Mouse (Mus musculus) MEL (cell line): Measurements from ENCODE around the gene Isg20l2. TPM values are rescaled to one million over a fixed set of nuclear protein-coding genes. Genes with fewer than 3 reads are reported as not detected.

Source experiments
- DNase-seq: peaks from one replicate; pipeline ENCODE4 v3.0.0; 2011; ENCODE audit warnings: low read depth, low spot score
- H3K27ac ChIP-seq: 2 replicates; pipeline ENCODE4 v1.5.1; 2012; ENCODE audit warnings: low read depth, mild to moderate bottlenecking, control low read depth, low read length, moderate library complexity; ENCODE audit not compliant: control insufficient read depth
- H3K27me3 ChIP-seq, 2 experiments: fragments of 150-350 bp in 1 of 2; sonication (generic) in 1 of 2; 2 replicates each; pipeline ENCODE4 v1.6.1; 2012; ENCODE audit warnings: low read length in 2 of 2, mild to moderate bottlenecking in 2 of 2, improper control_type of control experiment in 1 of 2, moderate library complexity in 1 of 2; ENCODE audit not compliant: insufficient read depth in 2 of 2, control insufficient read depth in 1 of 2
- H3K36me3 ChIP-seq, 2 experiments: 2 replicates each; pipeline ENCODE4 v1.6.1; 2012 to 2014; ENCODE audit warnings: low read length in 2 of 2, improper control_type of control experiment in 1 of 2, inconsistent platforms in 1 of 2, mild to moderate bottlenecking in 1 of 2; ENCODE audit not compliant: insufficient read depth in 2 of 2, control insufficient read depth in 1 of 2
- H3K4me1 ChIP-seq, 2 experiments: fragments of 150-350 bp in 1 of 2; sonication (generic) in 1 of 2; 2 replicates each; pipeline ENCODE4 v1.6.1; 2012; ENCODE audit warnings: low read length in 2 of 2, improper control_type of control experiment in 1 of 2, mild to moderate bottlenecking in 1 of 2; ENCODE audit not compliant: insufficient read depth in 2 of 2, control insufficient read depth in 1 of 2
- H3K4me3 ChIP-seq, 2 experiments: fragments of 150-350 bp in 1 of 2; sonication (generic) in 1 of 2; 2 replicates each; pipeline ENCODE4 v1.5.1; 2012; ENCODE audit warnings: low read depth in 2 of 2, low read length in 2 of 2, mild to moderate bottlenecking in 2 of 2, moderate library complexity in 2 of 2, control low read depth in 1 of 2, improper control_type of control experiment in 1 of 2; ENCODE audit not compliant: control insufficient read depth in 1 of 2, insufficient read depth in 1 of 2
- H3K79me2 ChIP-seq: 2 replicates; pipeline ENCODE4 v1.6.1; 2012; ENCODE audit warnings: mild to moderate bottlenecking, low read length, moderate library complexity; ENCODE audit not compliant: control insufficient read depth, poor library complexity, insufficient read depth
- H3K9ac ChIP-seq: 2 replicates; pipeline ENCODE4 v1.6.1; 2012; ENCODE audit warnings: low read depth, mild to moderate bottlenecking, control low read depth, low read length, moderate library complexity; ENCODE audit not compliant: control insufficient read depth, poor library complexity, severe bottlenecking
- H3K9me3 ChIP-seq: fragments of 150-350 bp; sonication (generic); replicated peaks from 2 replicates; pipeline ENCODE4 v1.6.1; 2012; ENCODE audit warnings: mild to moderate bottlenecking, low read length, improper control_type of control experiment, moderate library complexity; ENCODE audit not compliant: insufficient read depth
- CHD1 ChIP-seq: IDR thresholded peaks from 2 replicates; pipeline ENCODE4 v1.6.1; 2012; ENCODE audit warnings: low read depth, mild to moderate bottlenecking, inconsistent platforms, low read length, improper control_type of control experiment
- CHD2 ChIP-seq: IDR thresholded peaks from 2 replicates; pipeline ENCODE4 v1.6.1; 2011; ENCODE audit warnings: low read length, improper control_type of control experiment
- CTCF ChIP-seq, 3 experiments: IDR thresholded peaks in 2 of 3; conservative IDR thresholded peaks in 1 of 3; 2 replicates each; pipeline ENCODE4 v1.5.1; 2011 to 2012; ENCODE audit warnings: low read length in 3 of 3, low read depth in 2 of 3, mild to moderate bottlenecking in 2 of 3, improper control_type of control experiment in 1 of 3, inconsistent platforms in 1 of 3, mixed read lengths in 1 of 3, moderate library complexity in 1 of 3; ENCODE audit not compliant: control insufficient read depth in 1 of 3, insufficient read depth in 1 of 3, poor library complexity in 1 of 3, severe bottlenecking in 1 of 3
- ELF1 ChIP-seq: IDR thresholded peaks from 2 replicates; pipeline ENCODE4 v1.6.1; 2014; ENCODE audit warnings: low read depth, mild to moderate bottlenecking, inconsistent platforms, low read length, improper control_type of control experiment, moderate library complexity
- EP300 ChIP-seq, 2 experiments: IDR thresholded peaks; 2 replicates each; pipeline ENCODE4 v1.6.1; 2011; ENCODE audit warnings: improper control_type of control experiment in 2 of 2, low read length in 2 of 2, low read depth in 1 of 2, mild to moderate bottlenecking in 1 of 2
- ETS1 ChIP-seq: IDR thresholded peaks from 2 replicates; pipeline ENCODE4 v1.6.1; 2012; ENCODE audit warnings: low read depth, mild to moderate bottlenecking, inconsistent platforms, low read length, improper control_type of control experiment, moderate library complexity
- GABPA ChIP-seq: IDR thresholded peaks from 2 replicates; pipeline ENCODE4 v1.6.1; 2012; ENCODE audit warnings: low read depth, mild to moderate bottlenecking, inconsistent platforms, low read length, improper control_type of control experiment, moderate library complexity
- GATA1 ChIP-seq: IDR thresholded peaks from 2 replicates; pipeline ENCODE4 v1.6.1; 2011; ENCODE audit warnings: low read depth, low read length, improper control_type of control experiment
- HCFC1 ChIP-seq: IDR thresholded peaks from 2 replicates; pipeline ENCODE4 v1.6.1; 2012; ENCODE audit warnings: low read depth, mild to moderate bottlenecking, inconsistent platforms, low read length, improper control_type of control experiment, moderate library complexity
- JUND ChIP-seq: IDR thresholded peaks from 2 replicates; pipeline ENCODE4 v1.6.1; 2011; ENCODE audit warnings: low read depth, mild to moderate bottlenecking, improper control_type of control experiment, low read length
- KAT2A ChIP-seq: conservative IDR thresholded peaks from 2 replicates; pipeline ENCODE4 v1.6.1; 2012; ENCODE audit warnings: low read depth, low read length, improper control_type of control experiment, inconsistent platforms
- MAFK ChIP-seq: IDR thresholded peaks from 2 replicates; pipeline ENCODE4 v1.6.1; 2011; ENCODE audit warnings: low read depth, mild to moderate bottlenecking, low read length, improper control_type of control experiment, borderline replicate concordance
- MEF2A ChIP-seq: IDR thresholded peaks from 2 replicates; pipeline ENCODE4 v1.6.1; 2014; ENCODE audit warnings: low read depth, mild to moderate bottlenecking, inconsistent platforms, low read length, improper control_type of control experiment; ENCODE audit not compliant: poor library complexity, insufficient replicate concordance, severe bottlenecking; ENCODE audit errors: extremely low read depth
- MYB ChIP-seq: IDR thresholded peaks from 2 replicates; pipeline ENCODE4 v1.6.1; 2011; ENCODE audit warnings: mild to moderate bottlenecking, low read depth, low read length, improper control_type of control experiment
- MYC ChIP-seq: IDR thresholded peaks from 2 replicates; pipeline ENCODE4 v1.6.1; 2011; ENCODE audit warnings: low read depth, mild to moderate bottlenecking, low read length, improper control_type of control experiment, moderate library complexity
- NELFE ChIP-seq: IDR thresholded peaks from 2 replicates; pipeline ENCODE4 v1.6.1; 2011; ENCODE audit warnings: low read depth, low read length, improper control_type of control experiment
- NRF1 ChIP-seq: IDR thresholded peaks from 2 replicates; pipeline ENCODE4 v1.6.1; 2014; ENCODE audit warnings: low read depth, mild to moderate bottlenecking, inconsistent platforms, low read length, improper control_type of control experiment, moderate library complexity; ENCODE audit not compliant: poor library complexity, insufficient read depth, severe bottlenecking
- POLR2A ChIP-seq, 2 experiments: IDR thresholded peaks; 2 replicates each; pipeline ENCODE4 v1.6.1; 2011 to 2012; ENCODE audit warnings: low read length in 2 of 2, mild to moderate bottlenecking in 2 of 2, control low read depth in 1 of 2, improper control_type of control experiment in 1 of 2, low read depth in 1 of 2, moderate library complexity in 1 of 2; ENCODE audit not compliant: control insufficient read depth in 1 of 2, insufficient read depth in 1 of 2, poor library complexity in 1 of 2
- RCOR1 ChIP-seq: IDR thresholded peaks from 2 replicates; pipeline ENCODE4 v1.6.1; 2012; ENCODE audit warnings: low read depth, mild to moderate bottlenecking, inconsistent platforms, low read length, improper control_type of control experiment
- SMC3 ChIP-seq: IDR thresholded peaks from 2 replicates; pipeline ENCODE4 v1.6.1; 2011; ENCODE audit warnings: low read depth, low read length, improper control_type of control experiment
- TAL1 ChIP-seq: IDR thresholded peaks from 2 replicates; pipeline ENCODE4 v1.6.1; 2012; ENCODE audit warnings: mild to moderate bottlenecking, inconsistent platforms, low read length, moderate library complexity, mixed read lengths
- UBTF ChIP-seq: IDR thresholded peaks from 2 replicates; pipeline ENCODE4 v1.6.1; 2012; ENCODE audit warnings: low read depth, mild to moderate bottlenecking, inconsistent platforms, low read length, improper control_type of control experiment, moderate library complexity, borderline replicate concordance; ENCODE audit not compliant: insufficient read depth
- USF1 ChIP-seq: IDR thresholded peaks from 2 replicates; pipeline ENCODE4 v1.6.1; 2014; ENCODE audit warnings: low read depth, mild to moderate bottlenecking, inconsistent platforms, low read length, improper control_type of control experiment, moderate library complexity
- ZMIZ1 ChIP-seq: IDR thresholded peaks from 2 replicates; pipeline ENCODE4 v1.6.1; 2012; ENCODE audit warnings: low read depth, mild to moderate bottlenecking, inconsistent platforms, low read length, improper control_type of control experiment, moderate library complexity
- polyA plus RNA-seq, 2 experiments: library from polyadenylated mRNA; stranded (reverse) in 1 of 2; unstranded in 1 of 2; fragments of >175 nt in 1 of 2; fragments of >200 nt in 1 of 2; gene quantifications; 2 replicates each; pipeline versions ENCODE4 v1.2.1 to v1.2.4; 2012; ENCODE audit warnings: low replicate concordance in 2 of 2, low read depth in 1 of 2; ENCODE audit not compliant: insufficient read length in 2 of 2, insufficient read depth in 1 of 2, missing spikeins in 1 of 2
- total RNA-seq: library from RNA; depleted of rRNA; stranded (reverse); fragments of 300-350 nt; gene quantifications from 2 replicates; pipeline ENCODE4 v1.2.3, GENCODE M21; 2012

The Isg20l2 gene
- total and polyA plus RNA-seq, 3 experiments, result 45.0 to 71.8 TPM; not detected in 1

DNA sequence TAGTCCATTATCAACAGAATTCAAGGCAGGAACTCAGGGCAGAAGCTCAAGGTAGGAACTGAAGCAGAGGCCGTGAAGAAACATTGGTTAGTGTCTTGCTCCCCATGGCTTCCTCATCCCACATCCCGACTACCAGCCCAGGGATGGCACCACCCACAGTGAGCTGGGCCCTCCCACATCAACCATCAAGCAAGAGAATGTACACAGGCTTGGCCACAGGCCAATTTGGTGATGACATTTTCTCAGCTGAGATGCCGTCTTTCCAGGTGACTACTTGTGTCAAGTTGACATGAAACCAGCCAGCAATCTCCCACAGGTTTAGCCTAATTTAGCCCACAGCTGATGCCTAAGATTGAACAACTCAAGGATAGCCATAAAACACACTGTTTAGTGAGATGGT is 30.8 kb upstream of the Isg20l2 start:
- Histone ChIP-seq H3K27ac (peak overlapping the region; percentile 40), H3K4me1 (peaks cover 0 to 24% of the 10 kb centered on the region in 2 experiments; a peak in 2 of 4 replicates), H3K79me2 (peaks cover 4% of the 10 kb centered on the region), H3K4me3 (no peak overlapping the region)
- TF ChIP-seq ZMIZ1 (no peak), ETS1 (peak; percentile 43; the same call in 1 of the 2 replicates)
- TF ChIP-seq, all 39 proteins: peak for 1
- no peaks in the 10 kb centered on the region for H3K27me3 ChIP-seq
- no peaks in the 10 kb centered on the region for H3K9me3 ChIP-seq
- H3K9ac ChIP-seq, result no peak overlapping the region
- DNase-seq, result no peak
- peaks cover 0 to 2% of the 10 kb centered on the region in 2 experiments; a peak in 2 of 4 replicates for H3K36me3 ChIP-seq

DNA sequence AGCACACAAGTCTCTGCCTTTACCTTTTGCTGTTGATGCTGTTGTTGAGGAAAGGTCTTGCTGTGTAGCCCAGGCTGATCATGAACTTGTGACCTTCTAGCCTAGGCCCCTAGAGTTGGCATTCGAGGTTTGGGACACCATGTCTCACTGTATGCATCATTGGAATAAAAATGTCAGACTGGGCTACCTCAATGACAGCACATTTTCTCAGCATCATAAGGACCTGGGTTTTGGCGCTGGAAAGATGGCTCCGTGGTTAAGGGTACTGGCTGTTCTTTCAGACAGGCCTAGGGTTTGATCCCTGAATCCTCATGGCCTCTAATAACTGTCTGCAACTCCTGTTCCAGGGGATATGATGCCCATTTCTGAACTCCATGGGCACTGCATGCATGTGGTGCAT is 30.3 kb upstream of the Isg20l2 start:
- H3K27me3 ChIP-seq, result no peaks in the 10 kb centered on the region
- peaks cover 0 to 2% of the 10 kb centered on the region in 2 experiments; a peak in 2 of 4 replicates for H3K36me3 ChIP-seq
- H3K4me1 ChIP-seq, result peaks cover 0 to 24% of the 10 kb centered on the region in 2 experiments; a peak in 2 of 4 replicates
- no peak overlapping the region for H3K9ac ChIP-seq
- TF ChIP-seq POLR2A (IDR thresholded peaks at IDR 0.05; ENCODE audit: control insufficient read depth in 1 of 2, insufficient read depth in 1 of 2, low read depth in 1 of 2, low read length in 2 of 2, poor library complexity in 1 of 2), result 0 out of 4 replicates have a peak, but pooled peaks of 1 of the 2 experiments have one; percentile 31
- no peak for TF ChIP-seq TAL1
- H3K79me2 ChIP-seq, result peaks cover 4% of the 10 kb centered on the region
- no peak for DNase-seq
- no peaks in the 10 kb centered on the region for H3K9me3 ChIP-seq
- H3K27ac ChIP-seq, result peak overlapping the region; percentile 40
- H3K4me3 ChIP-seq, result no peak overlapping the region; a peak in 1 of 4 replicates

DNA sequence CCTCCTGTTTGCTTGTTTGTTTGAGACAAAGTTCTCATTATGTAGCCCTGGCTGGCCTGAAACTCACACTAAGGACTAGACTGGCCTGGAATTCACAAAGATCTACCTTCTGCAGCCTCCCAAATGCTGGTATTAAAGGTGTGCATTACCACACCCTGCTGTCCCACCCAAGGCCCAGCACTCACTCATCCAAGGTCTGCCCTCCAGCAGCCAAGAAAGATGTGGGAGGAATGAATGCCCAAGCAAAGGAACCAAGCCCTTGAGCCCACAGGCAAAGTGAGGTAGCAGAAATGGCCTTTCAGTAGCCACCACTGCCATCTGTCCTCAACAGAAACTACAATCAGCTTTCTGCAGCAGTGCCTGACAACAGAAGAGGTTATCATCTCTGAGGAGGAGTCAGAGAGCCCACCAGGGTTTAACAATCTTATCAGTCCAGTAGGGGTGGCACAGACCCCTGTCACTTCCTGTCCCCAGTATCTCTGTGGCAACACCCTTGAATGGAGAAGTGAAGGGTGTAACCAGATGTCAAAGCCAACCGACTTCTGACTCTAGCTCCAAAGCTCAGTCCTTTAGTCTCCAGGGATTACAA is 29.0 kb upstream of the Isg20l2 start:
- Histone ChIP-seq H3K4me3 (peak overlapping the region; percentile 42), H3K79me2 (peaks cover 6% of the 10 kb centered on the region), H3K27ac (peak overlapping the region; percentile 98), H3K36me3 (peaks cover 0 to 5% of the 10 kb centered on the region in 2 experiments; a peak in 2 of 4 replicates), H3K9ac (peak overlapping the region; percentile 60), H3K4me1 (peaks cover 0 to 26% of the 10 kb centered on the region in 2 experiments; a peak in 2 of 4 replicates), H3K9me3 (no peaks in the 10 kb centered on the region), H3K27me3 (no peaks in the 10 kb centered on the region)
- DNase-seq, result peak; percentile 96
- TF ChIP-seq MAFK, result no peak; the same call in 1 of the 2 replicates
- peak; percentile 66 for TF ChIP-seq NELFE
- TF ChIP-seq MYB, result peak; percentile 96
- no peak for TF ChIP-seq UBTF
- TF ChIP-seq USF1, result no peak
- TF ChIP-seq RCOR1, result peak; percentile 87
- peak; percentile 100 for TF ChIP-seq EP300 (IDR thresholded peaks at IDR 0.05; ENCODE audit: low read depth in 1 of 2, low read length in 2 of 2)
- peak; percentile 100 for TF ChIP-seq GATA1
- TF ChIP-seq CHD2, result no peak
- peak; percentile 80; the same call in 1 of the 2 replicates for TF ChIP-seq MYC
- no peak for TF ChIP-seq SMC3
- TF ChIP-seq NRF1, result no peak
- TF ChIP-seq GABPA, result no peak
- TF ChIP-seq JUND, result peak; percentile 88
- no peak for TF ChIP-seq MEF2A
- TF ChIP-seq CHD1, result 0 out of 2 replicates have a peak, but pooled peaks have one; percentile 41
- peak; percentile 94 for TF ChIP-seq ETS1
- no peak; a peak in 1 of 6 replicates for TF ChIP-seq CTCF (IDR thresholded peaks at IDR 0.05 in 2 of 3, conservative IDR thresholded peaks at IDR 0.05 in 1 of 3; ENCODE audit: control insufficient read depth in 1 of 3, insufficient read depth in 1 of 3, low read depth in 2 of 3, low read length in 3 of 3, poor library complexity in 1 of 3, severe bottlenecking in 1 of 3)
- TF ChIP-seq ZMIZ1, result peak; percentile 93
- TF ChIP-seq HCFC1, result peak; percentile 68
- peak; percentile 55; the same call in 1 of the 2 replicates for TF ChIP-seq ELF1
- peak; percentile 27; the same call in 1 of the 2 replicates for TF ChIP-seq KAT2A
